Mouse (Mus musculus): ENCODE measurements at regions not wholly inside any gene's neighbourhood (a gene's known extent, or its start where the extent isn't known, plus 50 kb on each side); places are given as distances from the start of the nearest gene placed in this dataset.
"Not testable (repeated sequence)": the region's sequence is repeated elsewhere in the genome, so short reads cannot be mapped to it uniquely, and the experiment has no call there.

GRCm38 (mm10) chr8:78068087-78068910, 144.8 kb upstream of the Ttc29 start:
- no peak for DNase-seq (ENCODE audit: low spot score)

DNA sequence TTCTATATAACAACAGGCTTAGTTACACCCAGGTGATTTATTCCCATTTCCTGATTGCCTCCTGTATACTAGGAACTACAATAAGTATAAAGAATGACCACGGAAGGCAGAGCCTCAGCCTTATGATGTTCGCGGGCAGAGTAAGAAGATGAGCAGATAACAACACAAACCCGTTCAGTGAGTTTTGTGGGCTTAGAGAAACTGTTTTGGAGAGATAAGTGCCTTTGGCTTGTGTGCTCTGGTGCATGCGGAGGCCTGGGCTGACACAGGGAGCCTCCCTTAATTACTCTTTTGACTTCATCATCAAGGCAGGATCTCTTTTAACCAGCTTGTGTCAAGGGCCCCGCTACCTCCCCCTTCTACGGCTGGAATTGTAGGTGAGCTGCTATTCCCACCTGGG, 139.3 kb upstream of the Ttc29 start:
- DNase-seq (ENCODE audit: low spot score) = no peak

DNA sequence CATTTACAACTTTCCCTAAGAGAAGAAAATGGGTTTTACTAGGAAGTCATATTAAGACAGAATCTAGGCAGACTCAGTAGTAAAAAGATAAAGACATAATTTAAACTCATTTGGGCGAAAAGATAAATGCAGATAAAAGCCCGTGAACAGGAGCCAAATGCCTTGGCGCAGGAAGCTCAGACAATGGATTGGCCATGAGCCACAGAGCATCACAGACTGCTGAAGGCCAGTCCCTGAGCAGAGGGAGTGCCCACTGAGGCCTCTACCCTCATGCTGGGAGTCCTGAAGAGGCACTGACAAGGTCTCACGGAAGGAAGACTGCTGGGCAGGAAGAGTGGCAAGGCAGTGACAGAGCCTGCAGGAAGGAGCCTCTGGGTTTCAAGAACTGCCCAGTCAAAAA, 136.0 kb upstream of the Ttc29 start:
- no peak for DNase-seq (ENCODE audit: low spot score)

- not testable (repeated sequence) for DNase-seq (ENCODE audit: low spot score)
Measured at GRCm38 (mm10) chr8:78081395-78081794, 131.7 kb upstream of the Ttc29 start.

DNA sequence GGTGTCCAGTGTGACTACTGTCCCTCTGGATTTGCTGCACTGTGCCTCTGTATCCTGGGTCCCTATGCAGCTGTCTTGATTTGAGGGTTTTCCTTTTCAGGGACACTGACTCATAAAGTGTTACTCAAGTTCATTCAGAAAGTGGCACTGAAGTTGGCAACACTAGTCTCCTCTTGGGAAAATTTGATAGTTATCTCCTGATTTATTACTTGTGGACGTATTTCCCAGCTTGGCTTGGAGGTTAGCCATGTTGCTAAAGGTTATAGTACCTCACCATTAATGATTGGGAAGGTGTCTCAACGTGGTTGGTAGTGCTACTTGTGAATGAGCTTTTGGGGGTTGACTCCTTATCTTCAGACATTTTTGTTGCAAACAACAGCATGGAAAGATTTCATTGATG, 130.1 kb upstream of the Ttc29 start:
- DNase-seq (ENCODE audit: low spot score) = no peak

GRCm38 (mm10) chr8:78086361-78086760, 126.7 kb upstream of the Ttc29 start:
- no peak for DNase-seq (ENCODE audit: low spot score)

GRCm38 (mm10) chr8:78090382-78091122, 122.5 kb upstream of the Ttc29 start:
- DNase-seq (ENCODE audit: low spot score) = no peak

GRCm38 (mm10) chr8:78096383-78096782, 116.7 kb upstream of the Ttc29 start:
- no peak for DNase-seq (ENCODE audit: low spot score)

DNA sequence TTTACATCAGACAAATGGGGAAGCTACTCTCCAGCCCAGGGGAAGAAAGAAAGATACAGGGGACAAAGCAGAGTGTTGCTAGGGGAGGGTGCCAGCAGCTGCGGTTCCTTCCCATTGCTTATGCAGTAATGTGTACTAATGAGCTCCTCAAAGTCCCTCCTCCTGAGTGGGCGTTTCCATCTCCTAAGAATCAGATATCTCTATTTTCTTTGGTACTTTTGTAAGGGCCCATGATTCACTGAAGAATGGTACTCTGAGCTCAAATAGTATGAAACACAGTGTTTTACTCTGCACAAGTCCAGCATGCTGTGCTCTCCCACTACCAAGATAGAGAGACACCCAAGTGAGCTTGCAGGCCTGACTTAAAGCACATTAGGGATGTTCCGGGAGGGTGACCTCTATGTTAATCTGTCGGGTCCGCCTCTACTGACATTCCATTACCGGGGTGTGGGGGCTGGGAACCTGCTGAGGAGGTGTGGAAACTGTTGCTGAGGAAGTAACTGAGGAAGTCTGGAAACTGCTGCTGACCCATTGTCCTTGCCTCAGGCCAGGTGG, 114.8 kb upstream of the Ttc29 start:
- no peak for DNase-seq (ENCODE audit: low spot score)

DNA sequence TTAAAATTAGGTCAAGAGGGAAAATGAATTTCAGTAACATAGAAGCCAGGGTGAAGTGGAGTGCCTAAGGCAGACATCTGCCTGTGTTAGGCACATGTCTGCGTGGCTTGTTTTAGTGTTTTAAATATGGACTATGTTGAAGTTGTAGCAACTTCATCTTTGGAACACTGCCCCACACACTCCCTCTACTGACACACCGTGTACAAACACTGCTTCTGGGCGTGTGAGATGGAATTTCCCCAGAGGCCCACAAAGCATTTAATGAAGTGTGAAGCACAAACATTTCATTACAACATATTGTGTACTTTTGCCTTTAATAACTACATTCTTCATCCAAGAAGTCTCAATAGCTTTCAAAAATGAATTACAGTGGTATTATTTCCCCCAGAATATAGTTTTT, 114.0 kb upstream of the Ttc29 start:
- no peak for DNase-seq (ENCODE audit: low spot score)

GRCm38 (mm10) chr8:78107339-78107738, 105.8 kb upstream of the Ttc29 start:
- DNase-seq (ENCODE audit: low spot score) = no peak

DNA sequence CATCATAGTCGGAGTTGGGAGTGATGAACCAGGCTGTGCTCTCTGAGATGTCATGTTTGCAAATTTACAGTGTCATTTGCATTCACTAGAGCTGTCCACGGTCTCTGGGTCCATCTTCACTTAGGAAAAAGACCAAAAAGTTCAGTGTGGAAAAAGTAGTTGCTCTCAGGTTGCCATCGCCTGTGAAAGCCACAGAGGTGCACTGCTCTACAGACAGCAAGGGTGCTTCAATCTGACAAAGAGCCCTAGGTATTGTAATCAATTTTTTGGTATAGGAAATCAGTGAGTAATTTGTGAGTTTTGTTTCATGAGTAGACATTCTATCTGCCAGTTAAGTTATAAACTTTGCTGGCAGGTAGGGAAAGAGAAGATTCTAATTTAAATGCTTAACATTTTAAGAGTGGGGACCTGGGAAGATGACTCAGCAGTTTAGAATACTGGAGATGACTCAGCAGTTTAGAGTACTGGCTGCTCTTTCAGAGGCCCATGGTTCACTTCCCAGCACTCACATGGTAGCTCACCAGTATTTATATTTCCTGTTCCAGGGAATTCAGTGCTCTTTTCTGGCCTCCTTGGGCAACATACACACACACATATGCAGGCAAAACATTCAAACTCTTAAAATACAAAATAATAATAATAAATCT, 103.0 kb upstream of the Ttc29 start:
- no peak for DNase-seq (ENCODE audit: low spot score)

- DNase-seq (ENCODE audit: low spot score) = no peak
Measured at GRCm38 (mm10) chr8:78113105-78113504, 100.0 kb upstream of the Ttc29 start.

GRCm38 (mm10) chr8:78114512-78114911, 98.6 kb upstream of the Ttc29 start:
- no peak for DNase-seq (ENCODE audit: low spot score)

DNA sequence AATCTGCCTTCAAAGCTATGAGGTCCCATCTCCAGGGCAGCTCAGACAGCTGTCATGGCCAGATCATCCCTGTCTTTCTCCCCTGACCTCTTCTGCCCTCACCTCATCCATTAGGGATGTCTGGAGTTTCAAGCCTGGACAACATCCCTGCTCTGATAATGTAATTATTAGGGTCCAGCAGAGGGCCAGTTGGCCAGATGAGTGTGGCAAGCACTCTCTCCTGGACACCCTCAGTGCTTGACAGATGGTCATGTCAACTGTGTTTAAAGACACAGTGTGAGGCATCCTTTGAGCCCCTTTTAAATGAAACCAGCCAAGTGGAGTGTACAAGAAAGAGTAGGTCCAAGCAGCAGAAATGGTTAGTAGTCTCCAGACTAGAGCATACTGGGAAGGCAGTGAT, 95.9 kb upstream of the Ttc29 start:
- no peak for DNase-seq (ENCODE audit: low spot score)

- no peak for DNase-seq (ENCODE audit: low spot score)
Measured at GRCm38 (mm10) chr8:78118493-78118892, 94.6 kb upstream of the Ttc29 start.

DNA sequence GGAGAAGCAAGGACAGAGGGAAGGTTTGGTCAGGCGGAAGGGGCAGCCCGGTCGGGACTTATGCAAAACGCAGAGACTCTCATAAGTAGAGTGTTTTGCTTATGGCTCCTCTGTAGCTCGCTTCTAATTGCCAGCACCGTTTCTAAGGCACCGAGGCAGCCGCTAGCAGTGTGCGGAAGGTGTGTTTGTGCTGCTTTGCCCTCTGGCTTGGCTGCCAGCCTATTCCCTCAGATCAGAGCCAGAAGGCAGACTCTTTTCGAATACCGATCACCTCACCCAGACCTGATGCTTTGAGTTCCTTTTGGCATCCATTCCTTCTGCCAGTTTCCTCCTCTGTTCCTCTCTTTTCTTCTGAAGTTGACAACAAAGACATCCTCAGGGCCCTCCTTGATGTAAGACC, 93.4 kb upstream of the Ttc29 start:
- DNase-seq (ENCODE audit: low spot score) = no peak

- no peak for DNase-seq (ENCODE audit: low spot score)
Measured at GRCm38 (mm10) chr8:78124248-78124647, 88.8 kb upstream of the Ttc29 start.

- no peak for DNase-seq (ENCODE audit: low spot score)
Measured at GRCm38 (mm10) chr8:78127852-78128251, 85.2 kb upstream of the Ttc29 start.

GRCm38 (mm10) chr8:78129061-78129460, 84.0 kb upstream of the Ttc29 start:
- DNase-seq (ENCODE audit: low spot score) = no peak

GRCm38 (mm10) chr8:78139514-78139913, 73.6 kb upstream of the Ttc29 start:
- DNase-seq (ENCODE audit: low spot score) = not testable (repeated sequence)

GRCm38 (mm10) chr8:78147170-78147569, 65.9 kb upstream of the Ttc29 start:
- no peak for DNase-seq (ENCODE audit: low spot score)

DNA sequence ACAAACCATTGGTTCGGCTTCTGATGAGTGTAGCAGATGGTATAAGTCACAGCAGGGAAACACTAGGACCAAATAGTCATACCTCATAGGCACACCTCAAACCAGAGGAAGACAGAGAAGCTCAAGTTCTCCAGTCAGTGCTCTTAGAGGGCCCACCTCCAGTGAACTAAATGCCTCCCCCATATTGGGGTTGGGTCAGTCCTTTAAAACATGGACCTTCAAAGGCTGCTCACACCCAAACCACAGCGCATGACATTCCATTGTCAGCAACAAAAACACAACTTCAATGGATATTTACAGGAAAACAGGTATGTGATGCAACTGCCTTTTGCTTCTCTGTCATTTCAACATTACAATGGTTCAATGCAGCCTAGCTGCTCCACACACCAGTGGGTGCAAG, 65.1 kb upstream of the Ttc29 start:
- DNase-seq (ENCODE audit: low spot score) = no peak
